Mouse (Mus musculus) E14TG2a.4 (cell line): ENCODE results near the gene Cby3.

ENCODE experiments used
- H3K27me3 ChIP-seq: 2 replicates; pipeline ENCODE4 v1.6.1; 2014; ENCODE audit warnings: low read length, control low read depth; ENCODE audit not compliant: insufficient read depth
- H3K36me3 ChIP-seq: 2 replicates; pipeline ENCODE4 v1.6.1; 2014; ENCODE audit warnings: low read length, control low read depth; ENCODE audit not compliant: insufficient read depth
- H3K4me1 ChIP-seq: replicated peaks from 2 replicates; pipeline ENCODE4 v1.6.1; 2014; ENCODE audit warnings: low read depth, low read length, control low read depth
- H3K4me3 ChIP-seq: replicated peaks from 2 replicates; pipeline ENCODE4 v1.5.1; 2014; ENCODE audit warnings: mild to moderate bottlenecking, low read length
- H3K9me3 ChIP-seq: 2 replicates; pipeline ENCODE4 v1.6.1; 2014; ENCODE audit warnings: low read length, control low read depth
- CTCF ChIP-seq: conservative IDR thresholded peaks from 2 replicates; pipeline ENCODE4 v1.5.1; 2014; ENCODE audit warnings: low read length
- NANOG ChIP-seq: IDR thresholded peaks from 2 replicates; pipeline ENCODE4 v1.6.1; 2014; ENCODE audit warnings: borderline replicate concordance, low read length, mixed read lengths
- POU5F1 ChIP-seq: IDR thresholded peaks from 2 replicates; pipeline ENCODE4 v1.6.1; 2014; ENCODE audit warnings: low read length, borderline replicate concordance

Cby3 gene

DNA sequence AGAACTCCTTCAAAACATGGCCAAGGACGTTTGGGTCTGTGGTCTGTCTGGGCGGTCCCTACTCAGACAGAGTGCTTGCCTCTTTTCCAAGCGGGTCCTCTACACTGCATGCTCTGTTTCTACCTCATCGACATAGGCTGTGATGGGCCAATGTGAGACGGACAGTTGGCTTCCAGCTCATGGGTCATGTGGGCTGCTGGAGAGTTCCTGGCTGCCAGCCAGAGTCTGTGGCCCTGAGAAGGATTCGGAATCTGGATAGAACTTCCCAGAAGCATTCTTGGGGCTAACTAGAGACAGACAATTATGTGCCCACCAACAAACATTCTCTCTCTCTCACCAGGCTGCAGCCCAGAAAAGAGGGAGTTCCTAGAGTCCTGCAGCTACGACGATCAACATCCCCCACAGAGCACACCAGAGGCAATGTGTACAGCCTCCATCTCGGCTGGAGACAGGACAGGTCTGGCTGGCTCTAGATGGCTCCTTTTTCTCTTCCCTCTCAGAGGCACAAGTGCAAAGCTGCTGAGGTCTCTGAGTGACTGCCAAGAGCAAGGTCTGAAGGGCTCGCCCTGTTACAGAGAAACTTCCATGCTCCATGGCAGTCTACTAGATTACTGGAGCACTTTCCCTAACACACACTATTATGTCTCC, 49.2 kb downstream of the Cby3 start:
- Histone ChIP-seq H3K36me3 (peaks cover 30% of the 10 kb centered on the region), H3K4me1 (peaks cover 31% of the 10 kb centered on the region), H3K4me3 (no peak overlapping the region), H3K9me3 (no peaks in the 10 kb centered on the region), H3K27me3 (no peaks in the 10 kb centered on the region)
- TF ChIP-seq NANOG: no peak
- TF ChIP-seq CTCF: no peak
- no peak for TF ChIP-seq POU5F1

GRCm38 (mm10) chr11:50407235-50407634, 53.0 kb downstream of the Cby3 start:
- H3K4me3 ChIP-seq: no peak overlapping the region
- TF ChIP-seq CTCF: no peak
- TF ChIP-seq POU5F1: no peak
- TF ChIP-seq NANOG: no peak
- peaks cover 20% of the 10 kb centered on the region for H3K36me3 ChIP-seq
- H3K27me3 ChIP-seq: no peaks in the 10 kb centered on the region
- no peaks in the 10 kb centered on the region for H3K9me3 ChIP-seq
- peaks cover 18% of the 10 kb centered on the region for H3K4me1 ChIP-seq
